Mouse (Mus musculus): ENCODE results near the gene Cyp4a32.
"Not testable (repeated sequence)": the region's sequence is repeated elsewhere in the genome, so short reads cannot be mapped to it uniquely, and the experiment has no call there.

The Cyp4a32 gene

GRCm38 (mm10) chr4:115600611-115601010, at the start of gene Cyp4a32:
Gene Cyp4a32, plus strand, starts transcription at chr4:115600969.
- DNase-seq, result not testable (repeated sequence)

GRCm38 (mm10) chr4:115552726-115553125, 48.0 kb upstream of the Cyp4a32 start:
- DNase-seq, result no peak

DNA sequence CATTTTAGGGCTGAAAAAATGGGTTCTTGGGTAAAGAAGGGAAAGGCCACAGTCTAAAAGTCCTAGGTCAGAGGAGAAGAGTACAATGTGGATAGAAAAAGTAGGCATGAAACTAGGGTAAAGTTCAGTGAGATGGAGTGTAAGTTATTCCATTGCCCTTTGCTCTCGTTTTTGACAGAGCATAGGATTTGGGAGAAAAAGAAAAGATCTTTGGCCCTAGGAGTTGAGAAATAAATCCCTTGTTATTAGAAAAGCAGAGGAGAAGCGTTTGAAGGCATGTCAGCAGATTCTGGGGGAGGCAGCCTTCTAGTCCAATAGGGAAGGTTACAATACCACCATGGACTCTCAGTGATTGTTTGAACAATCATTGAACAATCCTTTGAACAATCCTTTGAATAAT, 45.3 kb upstream of the Cyp4a32 start:
- no peak for DNase-seq

GRCm38 (mm10) chr4:115557861-115558561, 42.8 kb upstream of the Cyp4a32 start:
- DNase-seq, result no peak

DNA sequence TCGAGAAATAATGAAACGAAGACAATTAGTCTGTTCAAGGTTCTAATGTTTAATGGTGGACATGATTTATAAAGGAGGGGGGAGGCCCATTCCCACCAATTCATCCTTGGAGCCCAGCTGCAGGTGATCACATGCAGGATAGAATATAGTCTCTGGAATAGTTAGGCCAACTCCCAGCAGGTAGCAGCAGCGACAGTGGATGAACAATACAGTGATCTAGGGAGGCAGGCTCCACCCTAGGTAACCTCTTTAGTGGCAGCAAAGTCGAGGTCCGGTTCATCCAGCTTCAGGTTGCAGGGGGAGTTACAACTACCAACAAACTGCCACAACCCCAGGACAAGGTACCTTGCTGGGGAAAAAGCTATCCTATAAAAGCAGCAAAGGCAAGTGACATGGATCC, 39.5 kb upstream of the Cyp4a32 start:
- not testable (repeated sequence) for DNase-seq

- no peak for DNase-seq
These were observed 37.4 kb upstream of the Cyp4a32 start, which contains the start of gene Cyp4a31 for GRCm38 (mm10) chr4:115563401-115563800. Gene Cyp4a31, plus strand, starts transcription at chr4:115563649.

- not testable (repeated sequence) for DNase-seq
These were observed 36.1 kb upstream of the Cyp4a32 start for GRCm38 (mm10) chr4:115564469-115565225.

- no peak for DNase-seq
These were observed 25.5 kb upstream of the Cyp4a32 start for GRCm38 (mm10) chr4:115575255-115575654.

GRCm38 (mm10) chr4:115575776-115576175, 25.0 kb upstream of the Cyp4a32 start:
- no peak for DNase-seq

DNA sequence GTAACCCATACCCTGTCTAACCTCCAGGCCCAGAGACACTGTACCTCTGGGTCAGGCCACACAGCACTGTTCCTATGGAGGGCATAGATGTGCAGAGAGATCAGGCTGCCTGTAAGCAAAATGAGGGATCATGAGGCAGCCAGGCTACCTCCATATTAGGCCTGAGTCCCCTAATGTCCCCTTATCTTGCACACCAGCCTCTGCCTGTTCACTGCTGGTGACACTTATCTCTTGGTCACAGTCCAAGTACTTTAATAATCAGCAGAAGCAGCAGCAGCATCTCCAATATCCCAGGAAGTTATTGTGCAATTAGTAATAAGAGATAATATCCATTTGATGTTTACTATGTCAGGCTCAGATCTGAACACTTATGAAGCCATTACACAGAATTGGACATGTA, 17.7 kb upstream of the Cyp4a32 start:
- DNase-seq, result no peak

DNA sequence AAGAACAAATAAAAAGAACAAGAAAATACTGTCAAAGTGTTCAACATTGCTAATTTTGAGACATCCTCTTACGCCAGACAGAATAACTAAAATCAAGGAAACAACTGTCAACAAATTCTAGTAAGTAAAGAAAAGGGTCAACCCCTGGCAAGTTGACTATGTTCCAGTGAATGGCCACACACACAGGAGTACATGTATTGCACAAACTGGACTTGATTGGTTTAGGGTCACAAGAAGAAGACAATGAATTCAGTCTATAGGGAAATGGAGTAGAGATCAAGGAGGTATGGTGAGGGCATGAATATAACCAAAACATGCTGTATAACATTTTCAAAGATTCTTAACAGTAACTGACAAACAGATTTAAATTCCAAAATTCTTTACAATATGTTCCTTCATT, 4.4 kb upstream of the Cyp4a32 start:
- no peak for DNase-seq

DNA sequence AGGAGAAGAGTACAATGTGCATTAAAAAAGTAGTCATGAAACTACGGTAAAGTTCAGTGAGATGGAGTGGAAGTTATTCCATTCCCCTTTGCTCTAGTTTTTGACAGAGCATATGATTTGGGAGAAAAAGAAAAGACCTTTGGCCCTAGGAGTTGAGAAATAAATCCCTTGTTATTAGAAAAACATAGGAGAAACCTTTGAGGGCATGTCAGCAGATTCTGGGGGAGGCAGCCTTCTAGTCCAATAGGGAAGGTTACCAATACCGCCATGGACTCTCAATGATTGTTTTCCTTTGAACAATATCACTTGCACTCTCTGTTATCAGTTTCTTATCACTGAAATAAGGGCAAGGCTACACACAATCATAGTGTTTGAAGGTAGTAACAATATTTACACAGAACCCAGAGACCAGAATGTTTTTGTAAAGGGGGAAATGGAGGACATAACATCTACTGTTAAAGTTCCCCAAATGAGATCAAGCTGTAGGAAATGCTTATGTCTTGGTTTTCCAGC, 3.9 kb upstream of the Cyp4a32 start:
- DNase-seq, result no peak

DNA sequence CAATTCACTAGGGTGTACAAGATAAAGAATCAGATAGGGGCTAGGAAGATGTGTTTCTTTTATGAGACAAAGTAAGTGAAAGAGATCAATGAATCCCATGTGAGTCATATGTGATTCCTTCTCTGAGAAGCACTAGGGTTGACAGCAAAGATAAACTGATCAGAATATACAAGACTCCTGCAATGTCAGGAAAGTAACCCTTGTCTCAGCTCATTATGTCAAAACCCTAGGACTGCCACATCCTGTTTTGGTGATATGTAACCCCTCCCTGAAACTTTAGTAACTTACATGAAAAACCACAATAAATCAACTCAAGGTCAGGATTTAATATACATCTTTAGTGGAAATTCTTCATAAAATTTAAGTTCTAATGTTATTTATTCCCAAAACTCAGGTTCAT, 13.2 kb downstream of the Cyp4a32 start:
- DNase-seq, result no peak

DNA sequence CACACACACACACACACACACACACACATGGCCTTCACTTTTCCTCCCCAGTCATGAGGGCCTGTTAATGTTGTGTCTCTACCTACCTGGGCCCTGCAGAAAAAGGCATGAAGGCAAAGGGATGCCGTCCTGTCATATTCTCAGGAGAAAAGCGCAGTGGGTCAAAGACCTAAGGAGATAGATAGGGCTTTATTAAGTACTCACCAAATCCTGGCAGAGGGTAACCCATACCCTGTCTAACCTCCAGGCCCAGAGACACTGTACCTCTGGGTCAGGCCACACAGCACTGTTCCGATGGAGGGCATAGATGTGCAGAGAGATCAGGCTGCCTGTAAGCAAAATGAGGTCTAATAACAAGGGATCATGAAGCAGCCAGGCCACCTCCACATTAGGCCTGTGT, 24.8 kb downstream of the Cyp4a32 start:
- not testable (repeated sequence) for DNase-seq

DNA sequence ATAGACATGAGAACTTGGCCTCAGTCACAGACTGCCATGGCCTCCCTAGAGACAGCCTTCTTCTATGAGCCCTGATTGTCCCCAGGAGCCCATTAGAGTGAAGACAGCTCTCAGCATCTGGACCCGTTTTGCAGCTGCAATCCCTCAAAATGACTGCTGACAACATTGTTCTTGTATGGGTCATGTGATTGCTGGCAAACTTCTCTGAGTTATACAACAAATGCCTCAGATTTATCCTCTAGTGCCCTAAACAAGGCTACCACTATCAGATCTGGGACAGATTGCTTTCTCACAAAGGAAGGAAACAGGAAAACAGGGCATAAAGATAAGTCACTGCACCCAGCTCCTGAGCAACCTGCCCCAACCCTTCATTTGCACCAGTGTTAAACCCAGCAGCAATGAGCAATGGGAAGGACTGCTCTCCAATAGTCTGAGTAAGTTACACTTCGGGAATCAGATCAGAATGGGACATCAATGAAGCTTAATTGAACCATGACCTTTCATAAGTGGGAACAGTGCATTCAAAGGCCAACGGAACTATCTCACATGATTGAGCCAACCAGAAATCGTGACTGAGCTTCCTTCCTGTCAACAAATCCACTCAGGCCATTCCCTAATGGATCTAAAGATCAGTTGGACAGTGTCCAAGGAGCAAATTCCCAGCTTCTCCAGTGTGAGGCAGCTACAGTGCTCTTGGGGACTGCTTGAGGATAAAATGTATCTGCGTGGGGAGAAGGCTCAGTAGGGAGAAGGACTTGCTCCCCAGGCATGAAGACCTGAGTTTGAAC, 42.4 kb downstream of the Cyp4a32 start:
- DNase-seq, result no peak

GRCm38 (mm10) chr4:115645371-115645770, 44.6 kb downstream of the Cyp4a32 start:
- DNase-seq, result no peak

- DNase-seq, result no peak
These were observed 46.8 kb downstream of the Cyp4a32 start, which contains the start of gene Cyp4b1 for GRCm38 (mm10) chr4:115647580-115647979. Gene Cyp4b1, minus strand, starts transcription at chr4:115647723.

GRCm38 (mm10) chr4:115648752-115649151, 48.0 kb downstream of the Cyp4a32 start:
- no peak for DNase-seq

- no peak for DNase-seq
These were observed 48.6 kb downstream of the Cyp4a32 start for GRCm38 (mm10) chr4:115649344-115649743.

DNA sequence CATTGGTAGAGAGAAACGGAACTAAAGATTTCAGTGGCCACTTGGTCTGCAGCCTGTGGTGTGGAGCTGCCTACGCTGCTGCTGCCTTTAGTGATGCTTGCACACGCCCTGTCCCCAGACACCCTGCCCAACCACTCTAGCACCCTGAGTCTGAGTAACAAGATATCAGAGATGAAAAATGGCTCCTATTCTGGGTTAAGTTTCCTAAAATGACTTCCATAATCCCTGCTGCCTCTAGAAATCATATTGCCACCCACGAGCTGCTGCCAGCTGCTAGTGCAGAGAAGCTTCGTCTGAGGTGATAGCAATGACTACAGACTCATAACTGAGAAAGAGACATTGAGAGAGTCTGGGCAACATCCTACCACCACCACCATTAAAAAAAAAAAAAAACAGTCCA, 50.1 kb downstream of the Cyp4a32 start:
- DNase-seq, result peak; percentile 70

GRCm38 (mm10) chr4:115655841-115656534, 55.2 kb downstream of the Cyp4a32 start:
- not testable (repeated sequence) for DNase-seq

- DNase-seq, result not testable (repeated sequence)
These were observed 55.8 kb downstream of the Cyp4a32 start for GRCm38 (mm10) chr4:115656535-115656922.

All from right cerebral cortex, adult 18-20 months (tissue).